Mouse (Mus musculus) A20 (cell line): ENCODE measurements around the gene Aurkb.

ENCODE experiments used
- DNase-seq: peaks from one replicate; pipeline ENCODE4 v3.0.0-alpha.2; 2011; ENCODE audit warnings: low read depth, low spot score

The Aurkb gene

DNA sequence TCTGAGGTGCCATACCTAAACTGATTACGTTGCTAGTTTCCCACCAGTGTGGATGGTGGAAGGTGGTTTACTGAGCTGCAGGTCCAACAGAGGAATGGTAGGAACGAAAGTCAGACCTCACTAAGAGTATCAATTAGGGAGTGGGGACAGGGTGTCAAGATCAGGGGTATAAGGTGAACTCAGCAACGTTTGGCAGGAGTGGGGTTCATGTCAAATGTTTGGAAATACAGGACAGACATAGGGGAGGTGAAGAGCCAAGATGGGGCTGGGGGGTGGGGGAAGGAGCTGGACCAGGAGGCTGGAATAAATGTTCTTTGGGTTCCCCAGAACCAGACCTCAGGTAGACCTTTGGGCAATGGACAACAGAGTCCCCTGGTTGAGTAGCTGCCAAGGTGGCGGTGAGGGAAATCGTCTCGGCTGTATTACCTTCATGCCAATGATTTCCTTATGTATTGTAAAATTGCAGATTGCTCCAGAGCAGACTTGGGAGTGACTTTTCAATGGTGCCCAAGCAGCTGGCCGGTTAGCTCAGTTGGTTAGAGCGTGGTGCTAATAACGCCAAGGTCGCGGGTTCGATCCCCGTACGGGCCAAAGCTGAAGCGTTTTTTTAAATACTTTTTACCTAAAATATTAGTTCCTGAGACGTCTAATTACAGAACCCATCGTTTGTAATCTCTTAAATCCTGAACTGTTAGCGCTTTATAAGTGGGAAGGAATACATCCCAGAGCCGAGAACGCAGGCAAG is 8.8 kb upstream of the Aurkb start:
- peak; percentile 89 for DNase-seq

DNA sequence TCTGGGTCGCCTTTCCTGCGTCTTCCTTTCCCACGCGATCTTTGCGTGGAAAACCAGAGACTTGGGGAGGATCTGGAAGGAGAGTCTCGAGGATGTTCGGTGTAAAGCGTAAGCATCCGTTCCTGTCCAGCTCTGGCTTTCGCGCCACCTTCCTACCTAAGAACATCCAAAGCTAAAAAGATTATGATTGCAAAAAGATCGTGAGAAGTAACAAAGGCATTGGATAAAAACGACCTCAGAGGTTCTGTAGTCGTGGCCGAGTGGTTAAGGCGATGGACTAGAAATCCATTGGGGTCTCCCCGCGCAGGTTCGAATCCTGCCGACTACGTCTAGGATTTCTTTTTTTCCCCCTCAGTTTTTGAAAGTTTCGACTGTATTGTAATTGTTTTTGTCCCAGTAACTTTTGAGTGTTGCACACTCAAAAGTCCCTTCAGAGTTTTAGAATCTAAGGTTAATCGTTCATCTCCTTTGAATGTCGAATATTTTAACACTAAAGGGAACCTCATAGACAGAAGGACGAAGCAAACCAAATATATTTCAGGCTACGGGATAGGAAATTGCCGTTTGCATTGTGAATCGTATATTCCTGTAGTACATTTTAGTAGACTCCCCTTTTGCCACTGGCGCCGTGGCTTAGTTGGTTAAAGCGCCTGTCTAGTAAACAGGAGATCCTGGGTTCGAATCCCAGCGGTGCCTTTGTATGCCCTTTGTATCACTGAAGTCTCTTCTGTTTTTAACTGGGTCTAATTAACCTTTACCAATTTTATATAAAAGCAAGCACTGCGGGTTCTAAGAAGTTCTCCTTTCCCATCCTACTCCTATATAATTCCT is 8.0 kb upstream of the Aurkb start:
- DNase-seq, result peak; percentile 91

GRCm38 (mm10) chr11:69038173-69038572 is 7.3 kb upstream of the Aurkb start:
- DNase-seq, result no peak

DNA sequence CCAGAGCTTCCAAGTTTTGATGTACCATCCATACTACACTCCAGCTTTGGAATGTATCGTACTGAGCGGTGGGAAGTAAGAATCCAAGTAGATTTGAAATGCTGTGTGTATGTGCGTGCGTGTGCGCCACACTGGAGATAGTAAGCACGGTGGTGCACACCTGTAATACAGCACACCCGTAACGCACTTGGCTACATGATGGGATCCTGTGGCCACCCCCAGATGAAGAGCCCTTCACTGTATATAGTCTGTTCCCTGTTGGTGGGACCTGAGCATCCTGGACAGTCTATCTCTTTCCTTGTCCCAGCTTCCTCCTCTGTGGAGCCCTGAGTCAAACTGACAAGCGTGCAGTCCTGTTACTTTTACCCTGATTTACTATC is 938 bp downstream of the Aurkb start:
- peak; percentile 29 for DNase-seq

DNA sequence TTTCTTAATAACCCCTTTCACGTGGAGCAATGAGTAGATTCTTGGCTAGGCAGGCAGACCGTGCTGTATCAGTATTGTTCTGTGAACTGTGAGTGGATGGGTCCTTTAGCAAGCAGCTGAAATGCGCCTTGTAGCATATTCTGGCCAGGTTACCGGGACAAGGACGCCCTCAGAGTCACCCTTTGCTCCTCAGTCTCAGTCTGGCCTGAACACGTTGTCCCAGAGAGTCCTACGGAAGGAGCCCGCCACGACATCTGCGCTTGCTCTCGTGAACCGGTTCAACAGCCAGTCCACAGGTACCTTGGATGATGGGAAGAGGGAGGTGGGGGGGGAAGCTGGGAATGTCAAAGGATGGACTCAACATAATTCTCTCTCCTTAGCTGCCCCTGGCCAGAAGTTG is 2.1 kb downstream of the Aurkb start:
- DNase-seq, result no peak

DNA sequence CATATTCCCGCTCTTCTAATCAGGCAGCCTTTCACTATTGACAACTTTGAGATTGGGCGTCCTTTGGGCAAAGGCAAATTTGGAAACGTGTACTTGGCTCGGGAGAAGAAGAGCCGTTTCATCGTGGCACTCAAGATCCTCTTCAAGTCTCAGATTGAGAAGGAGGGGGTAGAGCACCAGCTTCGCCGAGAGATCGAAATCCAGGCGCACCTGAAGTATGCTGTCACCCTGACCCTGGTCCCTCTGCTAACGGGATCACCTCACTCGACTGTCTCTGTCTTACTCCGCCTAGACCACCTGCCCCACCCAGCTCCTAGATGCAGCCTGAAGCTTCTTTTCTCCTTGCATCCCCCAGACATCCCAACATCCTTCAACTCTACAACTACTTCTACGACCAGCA is 2.7 kb downstream of the Aurkb start:
- DNase-seq, result no peak

DNA sequence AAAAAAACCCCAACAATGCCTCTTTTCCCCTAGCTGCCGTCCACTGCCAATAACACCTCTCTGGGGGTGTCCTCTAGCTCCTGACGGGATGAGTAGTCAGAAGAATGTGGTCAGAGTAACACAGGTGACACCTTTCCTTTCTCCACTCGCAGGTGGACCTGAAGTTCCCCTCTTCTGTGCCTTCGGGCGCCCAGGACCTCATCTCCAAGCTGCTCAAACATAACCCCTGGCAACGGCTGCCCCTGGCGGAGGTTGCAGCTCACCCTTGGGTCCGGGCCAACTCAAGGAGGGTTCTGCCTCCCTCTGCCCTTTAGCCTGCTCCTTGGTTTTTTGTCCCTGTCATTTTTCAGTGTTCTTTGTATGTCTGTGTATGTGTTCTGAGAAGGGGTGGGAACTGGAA is 5.3 kb downstream of the Aurkb start:
- DNase-seq, result no peak

DNA sequence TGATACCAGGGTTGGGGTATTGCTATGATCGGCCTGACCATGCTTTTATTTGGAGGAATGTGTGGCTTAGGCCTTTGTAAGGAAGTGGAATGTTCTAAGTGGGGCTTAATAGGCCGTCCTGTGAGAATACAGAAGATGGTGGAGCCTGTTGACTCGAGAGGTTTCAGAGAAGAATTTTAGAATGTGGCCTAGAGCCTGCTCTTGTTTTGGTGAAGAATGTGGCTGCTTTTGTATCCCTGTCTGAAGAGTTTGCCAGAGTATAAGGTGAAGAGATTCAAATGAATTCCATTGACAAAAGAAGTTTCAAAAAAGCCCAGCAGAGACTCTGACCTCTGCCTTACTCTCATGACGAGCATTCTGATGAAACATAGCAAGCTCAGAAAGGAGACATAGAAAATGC is 6.3 kb downstream of the Aurkb start:
- DNase-seq, result no peak

DNA sequence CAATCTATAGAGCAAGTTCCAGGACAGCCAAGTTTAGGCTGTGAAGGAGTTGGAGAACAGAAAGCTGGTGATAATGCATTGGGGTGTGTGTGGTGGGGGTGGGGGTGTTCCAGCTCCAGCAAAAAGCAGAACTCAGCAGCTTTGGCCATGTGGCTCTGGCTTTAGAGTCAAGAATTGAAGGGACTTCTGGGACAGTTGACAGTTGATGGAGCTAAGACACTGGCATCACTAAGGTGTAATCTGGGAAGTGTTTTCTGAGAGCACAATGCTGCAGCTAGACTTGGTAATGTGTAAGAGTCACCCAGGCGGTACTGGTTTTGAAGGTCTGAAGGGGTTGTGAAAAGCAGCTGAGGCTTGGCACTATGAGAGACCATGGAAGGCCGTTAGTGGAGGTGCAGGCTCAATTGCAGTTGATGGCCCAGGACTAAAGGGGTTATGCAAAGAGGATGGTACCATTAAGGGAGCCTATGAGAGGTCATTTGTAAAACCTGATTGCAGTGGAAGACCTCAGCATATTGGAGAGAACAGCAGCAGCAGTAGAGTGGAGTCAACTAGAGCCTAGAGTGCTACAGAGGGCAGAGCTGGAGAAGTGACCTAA is 7.5 kb downstream of the Aurkb start:
- DNase-seq, result no peak

DNA sequence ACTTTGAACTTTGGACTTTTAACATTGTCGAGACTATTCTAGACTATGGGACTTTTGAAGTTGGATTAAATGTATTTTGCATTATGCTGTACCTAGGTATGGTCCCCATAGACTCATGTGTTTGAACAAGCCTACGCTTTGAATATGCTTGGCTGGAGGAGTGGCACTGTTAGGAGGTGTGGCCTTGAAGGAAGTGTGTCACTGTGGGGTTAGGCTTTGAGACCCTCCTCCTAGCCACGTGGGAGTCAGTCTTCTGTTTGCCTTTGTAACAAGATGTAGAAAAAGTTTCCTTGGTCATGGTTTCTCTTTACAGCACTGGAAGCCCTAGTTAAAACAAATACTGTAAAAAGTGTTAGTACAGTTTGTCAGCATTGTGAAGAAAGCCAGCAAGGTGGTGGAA is 8.4 kb downstream of the Aurkb start:
- DNase-seq, result no peak

- DNase-seq, result no peak
Measured at GRCm38 (mm10) chr11:69058265-69058664, 12.8 kb downstream of the Aurkb start.

GRCm38 (mm10) chr11:69058729-69059356 is 13.4 kb downstream of the Aurkb start:
- peak; percentile 49 for DNase-seq

DNA sequence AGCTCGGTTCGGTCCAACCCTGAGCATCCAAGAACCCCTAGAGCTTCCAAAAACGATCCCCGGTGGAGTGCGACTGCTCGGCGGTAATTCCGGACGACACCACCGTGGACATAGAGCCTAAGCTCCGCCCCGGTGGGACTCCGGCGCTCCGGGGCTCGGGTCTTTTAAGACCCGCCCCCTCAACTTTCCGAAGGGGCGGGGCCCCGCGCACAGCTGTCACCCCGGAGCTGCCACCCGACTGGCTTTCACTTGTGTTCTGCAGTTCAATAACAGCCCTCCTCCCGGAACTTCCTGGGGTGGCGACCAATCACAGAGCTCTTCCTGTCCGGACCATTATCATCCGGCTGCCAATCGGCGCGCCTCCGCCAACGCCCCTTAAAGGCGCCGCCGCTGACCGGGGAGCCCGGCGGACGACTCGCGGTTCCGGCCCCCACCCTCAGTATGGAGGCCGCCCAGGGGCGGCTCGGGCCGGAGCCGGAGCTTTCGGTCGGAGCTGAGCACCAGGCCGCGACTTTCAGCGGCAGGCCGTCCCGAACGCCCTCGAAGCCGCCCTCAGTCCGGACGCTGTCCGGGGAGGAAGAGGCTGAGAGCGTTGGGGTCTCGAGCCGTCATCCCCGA is 14.0 kb downstream of the Aurkb start, which contains the start of gene Borcs6:
TSS of gene Borcs6 (plus strand) at position 361 of the 618 bp plus-strand sequence.
- DNase-seq, result peak; percentile 97

GRCm38 (mm10) chr11:69059975-69060411 is 14.5 kb downstream of the Aurkb start:
- DNase-seq, result no peak

DNA sequence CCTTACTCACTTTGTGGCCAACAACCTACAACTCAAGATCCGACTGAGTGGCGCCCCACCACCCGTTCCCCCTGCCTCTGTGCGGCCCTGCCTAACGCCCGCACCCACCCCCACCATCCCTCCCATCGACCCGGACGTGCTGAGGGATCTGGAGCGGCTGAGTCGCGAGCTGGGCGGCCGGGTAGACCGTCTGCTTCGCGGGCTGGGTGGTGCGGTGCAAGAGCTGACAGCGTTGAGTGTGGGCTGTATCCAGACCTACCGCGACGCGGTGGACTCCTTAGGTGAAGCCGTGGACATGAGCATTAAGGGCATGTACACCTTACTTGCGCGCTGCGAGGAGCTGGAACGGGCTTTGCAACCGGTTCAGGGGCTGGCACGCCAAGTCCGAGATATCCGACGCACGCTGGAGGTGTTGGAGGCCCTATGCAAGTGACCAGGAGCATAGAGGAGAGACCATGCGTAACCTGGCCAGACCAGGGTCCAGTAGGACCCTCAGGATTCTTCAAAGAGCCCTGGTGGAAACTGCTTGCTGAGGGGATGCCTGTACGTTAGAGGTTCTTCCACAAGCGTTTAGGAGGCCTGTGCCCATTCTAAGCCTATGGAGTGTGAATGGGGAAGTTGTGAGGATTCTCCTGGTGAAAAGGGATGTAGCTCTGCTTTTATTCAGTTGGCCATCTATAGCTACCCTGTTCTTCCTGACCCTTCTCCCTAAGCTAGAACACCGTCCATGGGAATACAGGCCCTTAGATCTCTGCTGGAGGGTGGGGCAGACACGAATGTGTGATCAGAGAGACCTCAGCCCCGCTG is 15.2 kb downstream of the Aurkb start:
- DNase-seq, result peak; percentile 67

- DNase-seq, result no peak
Measured at GRCm38 (mm10) chr11:69061255-69061912, 15.9 kb downstream of the Aurkb start.

DNA sequence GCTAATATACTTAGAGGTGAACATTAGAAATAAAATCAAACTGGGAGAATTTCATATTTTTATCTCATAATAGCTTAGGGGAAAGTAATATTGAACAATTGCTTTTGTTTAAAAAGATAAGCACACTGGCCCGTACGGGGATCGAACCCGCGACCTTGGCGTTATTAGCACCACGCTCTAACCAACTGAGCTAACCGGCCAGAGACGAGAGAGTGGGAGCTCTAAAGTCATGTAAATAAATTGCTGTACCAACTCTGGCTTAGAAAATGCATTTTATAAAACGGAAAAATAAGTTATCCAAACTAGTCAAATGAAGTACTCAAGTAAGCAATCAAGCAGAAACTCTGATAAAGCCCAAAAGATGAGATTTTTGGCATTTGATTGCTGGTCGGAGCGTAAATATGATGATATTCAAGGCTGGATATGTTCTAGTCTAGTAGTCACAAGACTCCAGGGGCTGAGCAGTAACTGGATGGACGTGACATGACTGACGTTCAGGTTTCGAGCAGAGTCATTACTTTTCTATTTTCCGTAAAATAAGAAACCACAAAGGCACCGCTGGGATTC is 16.8 kb downstream of the Aurkb start:
- peak; percentile 82 for DNase-seq

DNA sequence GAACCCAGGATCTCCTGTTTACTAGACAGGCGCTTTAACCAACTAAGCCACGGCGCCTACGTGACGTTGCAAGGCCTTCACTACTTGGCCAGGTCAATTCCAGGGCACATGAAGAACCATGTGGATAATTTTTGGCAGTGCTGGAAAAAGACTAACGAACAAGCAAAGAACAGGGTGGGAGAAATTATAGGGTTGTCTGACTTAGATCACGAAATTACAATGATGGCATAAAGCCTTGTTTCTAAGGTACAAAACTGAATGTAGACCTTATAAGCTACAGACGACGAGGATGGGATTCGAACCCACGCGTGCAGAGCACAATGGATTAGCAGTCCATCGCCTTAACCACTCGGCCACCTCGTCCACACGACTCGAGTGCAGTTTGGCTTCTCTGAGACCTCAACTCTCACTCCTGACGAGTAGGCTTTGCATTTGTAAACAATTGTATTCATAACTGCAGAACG is 17.3 kb downstream of the Aurkb start:
- peak; percentile 95 for DNase-seq

DNA sequence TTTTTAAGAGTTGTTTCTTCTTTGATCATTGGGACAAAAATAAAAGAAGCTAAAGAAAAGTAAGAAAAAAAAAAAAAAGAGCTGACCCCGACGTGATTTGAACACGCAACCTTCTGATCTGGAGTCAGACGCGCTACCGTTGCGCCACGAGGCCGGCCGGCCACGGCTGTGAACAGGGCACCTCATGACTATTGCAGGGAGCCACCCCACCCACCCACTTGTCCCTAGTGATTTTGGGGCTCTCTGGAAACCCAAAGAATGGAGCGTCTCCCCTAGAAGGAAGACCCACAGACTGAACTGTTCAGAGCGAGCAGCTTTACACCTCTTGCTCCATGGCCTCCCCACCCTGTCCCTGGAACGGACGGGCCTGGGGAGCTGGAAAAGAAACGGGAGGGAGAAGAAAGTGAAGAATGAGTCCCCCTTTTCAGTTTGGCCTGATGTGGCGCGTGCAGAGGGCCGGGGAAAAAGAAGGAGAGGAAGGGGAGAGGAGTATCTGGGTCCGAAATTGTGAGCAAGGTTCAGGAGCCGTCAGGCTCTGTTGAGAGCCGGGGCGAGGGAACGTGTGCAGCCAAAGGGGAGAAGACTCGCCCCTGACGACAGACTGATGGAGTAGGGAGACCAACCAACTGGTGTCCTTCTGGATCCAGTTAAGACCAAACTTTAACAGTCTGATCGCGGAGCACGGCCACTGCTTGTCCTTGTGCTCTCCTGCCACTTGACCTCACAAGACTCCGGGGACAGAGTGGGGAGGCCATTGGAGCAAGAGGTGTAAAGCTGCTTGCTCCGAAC is 18.2 kb downstream of the Aurkb start:
- peak; percentile 86 for DNase-seq
